Mouse (Mus musculus) erythroblast, embryonic 14.5 days (primary cell): ENCODE data around the gene Dmrta1. TPM values are rescaled to one million over a fixed set of nuclear protein-coding genes. Genes with fewer than 3 reads are reported as not detected.

Source experiments
- H3K27me3 ChIP-seq: 2 replicates; pipeline ENCODE4 v1.6.1; 2012; ENCODE audit warnings: inconsistent platforms; ENCODE audit not compliant: control insufficient read depth
- H3K36me3 ChIP-seq: 2 replicates; pipeline ENCODE4 v1.6.1; 2012; ENCODE audit warnings: mild to moderate bottlenecking, inconsistent platforms; ENCODE audit not compliant: control insufficient read depth
- H3K4me1 ChIP-seq: 2 replicates; pipeline ENCODE4 v1.6.1; 2012; ENCODE audit warnings: inconsistent platforms; ENCODE audit not compliant: control insufficient read depth
- H3K4me3 ChIP-seq: replicated peaks from 2 replicates; pipeline ENCODE3; 2012; ENCODE audit warnings: moderate library complexity, mild to moderate bottlenecking, inconsistent platforms
- H3K9me3 ChIP-seq: 2 replicates; pipeline ENCODE4 v1.6.1; 2012; ENCODE audit warnings: low read length, inconsistent platforms, mixed read lengths; ENCODE audit not compliant: control insufficient read depth
- GATA1 ChIP-seq: IDR thresholded peaks from 2 replicates; pipeline ENCODE4 v1.6.1; 2012; ENCODE audit warnings: low read length, inconsistent platforms, mixed read lengths
- TAL1 ChIP-seq: IDR thresholded peaks from 3 replicates; pipeline ENCODE4 v1.6.1; 2012; ENCODE audit warnings: low read length, inconsistent platforms, mixed read lengths
- polyA plus RNA-seq: library from polyadenylated mRNA; stranded (reverse); fragments of >175 nt; gene quantifications from 2 replicates; pipeline ENCODE4 v1.2.3, GENCODE M21; 2012

The Dmrta1 gene
- polyA plus RNA-seq, 1 experiment: not detected

DNA sequence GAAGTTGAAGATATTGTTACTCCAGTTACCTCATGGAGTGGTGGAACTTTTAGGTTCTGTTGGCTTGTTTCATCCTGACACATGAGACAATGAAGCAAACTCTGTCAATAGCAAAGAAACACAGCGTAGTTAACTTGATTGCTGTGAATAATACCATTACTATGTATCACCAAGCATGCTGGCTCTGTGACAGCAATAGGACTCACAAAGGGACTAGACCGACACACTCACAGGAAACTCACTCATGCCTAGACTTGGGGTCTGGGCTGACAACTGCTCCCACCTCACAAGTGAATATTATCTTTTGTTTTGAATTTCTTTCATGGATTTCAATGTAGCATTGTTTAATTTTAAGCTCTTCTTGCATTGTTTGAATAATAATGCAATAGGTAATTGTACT is 15.8 kb upstream of the Dmrta1 start:
- no peaks in the 10 kb centered on the region for H3K36me3 ChIP-seq
- TF ChIP-seq TAL1 (no peak), GATA1 (no peak)
- H3K4me1 ChIP-seq: no peaks in the 10 kb centered on the region
- H3K27me3 ChIP-seq: no peaks in the 10 kb centered on the region
- H3K4me3 ChIP-seq: no peak overlapping the region
- no peaks in the 10 kb centered on the region for H3K9me3 ChIP-seq

- H3K36me3 ChIP-seq: no peaks in the 10 kb centered on the region
- H3K9me3 ChIP-seq: no peaks in the 10 kb centered on the region
- H3K4me3 ChIP-seq: no peak overlapping the region
- TF ChIP-seq TAL1 (no peak), GATA1 (no peak)
- no peaks in the 10 kb centered on the region for H3K27me3 ChIP-seq
- H3K4me1 ChIP-seq: no peaks in the 10 kb centered on the region
Measured at GRCm38 (mm10) chr4:89674711-89675110, 4.5 kb upstream of the Dmrta1 start.

- no peaks in the 10 kb centered on the region for H3K27me3 ChIP-seq
- TF ChIP-seq TAL1 (no peak), GATA1 (no peak)
- H3K4me1 ChIP-seq: no peaks in the 10 kb centered on the region
- H3K36me3 ChIP-seq: no peaks in the 10 kb centered on the region
- no peak overlapping the region for H3K4me3 ChIP-seq
- no peaks in the 10 kb centered on the region for H3K9me3 ChIP-seq
Measured at GRCm38 (mm10) chr4:89677903-89678302, 1.3 kb upstream of the Dmrta1 start.

- Histone ChIP-seq H3K9me3 (no peaks in the 10 kb centered on the region), H3K4me1 (no peaks in the 10 kb centered on the region), H3K36me3 (no peaks in the 10 kb centered on the region), H3K4me3 (no peak overlapping the region), H3K27me3 (no peaks in the 10 kb centered on the region)
- TF ChIP-seq GATA1 (no peak), TAL1 (no peak)
Measured at GRCm38 (mm10) chr4:89678713-89679112, 523 bp upstream of the Dmrta1 start.

- H3K9me3 ChIP-seq: no peaks in the 10 kb centered on the region; the same call in 1 of the 2 replicates
- peaks cover 40% of the 10 kb centered on the region for H3K27me3 ChIP-seq
- no peak for TF ChIP-seq TAL1
- no peak for TF ChIP-seq GATA1
Measured at GRCm38 (mm10) chr4:89687961-89688803, 8.9 kb downstream of the Dmrta1 start.

GRCm38 (mm10) chr4:89688804-89689497 is 9.7 kb downstream of the Dmrta1 start:
- H3K27me3 ChIP-seq: peaks cover 40% of the 10 kb centered on the region
- no peaks in the 10 kb centered on the region for H3K36me3 ChIP-seq
- no peak overlapping the region for H3K4me3 ChIP-seq
- TF ChIP-seq TAL1 (no peak), GATA1 (no peak)
- no peaks in the 10 kb centered on the region for H3K4me1 ChIP-seq
- H3K9me3 ChIP-seq: no peaks in the 10 kb centered on the region; the same call in 1 of the 2 replicates

More at GRCm38 (mm10) chr4:89687961-89688803, 8.9 kb downstream of the Dmrta1 start:
- Histone ChIP-seq H3K4me1 (no peaks in the 10 kb centered on the region), H3K4me3 (no peak overlapping the region), H3K36me3 (no peaks in the 10 kb centered on the region)

GRCm38 (mm10) chr4:89691936-89692335 is 12.7 kb downstream of the Dmrta1 start:
- Histone ChIP-seq H3K4me3 (no peak overlapping the region), H3K27me3 (peaks cover 37% of the 10 kb centered on the region), H3K36me3 (no peaks in the 10 kb centered on the region), H3K9me3 (no peaks in the 10 kb centered on the region; the same call in 1 of the 2 replicates), H3K4me1 (no peaks in the 10 kb centered on the region)
- no peak for TF ChIP-seq TAL1
- TF ChIP-seq GATA1: no peak

GRCm38 (mm10) chr4:89692780-89693179 is 13.5 kb downstream of the Dmrta1 start:
- no peak overlapping the region for H3K4me3 ChIP-seq
- no peaks in the 10 kb centered on the region for H3K4me1 ChIP-seq
- H3K36me3 ChIP-seq: no peaks in the 10 kb centered on the region
- no peaks in the 10 kb centered on the region; the same call in 1 of the 2 replicates for H3K9me3 ChIP-seq
- H3K27me3 ChIP-seq: peaks cover 29% of the 10 kb centered on the region
- no peak for TF ChIP-seq GATA1
- TF ChIP-seq TAL1: no peak

DNA sequence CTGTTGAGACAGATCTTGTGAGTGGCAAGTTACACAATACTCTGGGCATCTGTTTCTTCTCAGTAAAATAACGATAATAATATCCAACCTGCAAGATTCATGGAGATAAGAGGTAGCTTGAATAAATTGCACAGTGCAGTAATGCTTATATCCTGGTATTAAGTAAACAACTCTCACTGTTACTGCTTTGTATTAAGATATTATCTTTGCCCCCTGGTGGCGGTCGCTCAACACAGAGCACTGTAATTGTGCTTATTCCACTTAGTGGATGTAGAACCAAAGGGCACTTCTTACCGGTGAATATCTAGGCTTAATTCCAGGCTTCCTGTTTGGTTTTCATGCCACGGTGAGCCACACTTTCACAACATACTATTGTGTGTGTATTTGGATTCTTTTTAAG is 16.4 kb downstream of the Dmrta1 start:
- Histone ChIP-seq H3K4me1 (no peaks in the 10 kb centered on the region), H3K4me3 (no peak overlapping the region), H3K27me3 (peaks cover 4% of the 10 kb centered on the region; the same call in 1 of the 2 replicates), H3K9me3 (no peaks in the 10 kb centered on the region), H3K36me3 (no peaks in the 10 kb centered on the region)
- TF ChIP-seq TAL1 (no peak), GATA1 (no peak)
